Mouse (Mus musculus): ENCODE data around the gene Adgrf1. TPM values are rescaled to one million over a fixed set of nuclear protein-coding genes. Genes with fewer than 3 reads are reported as not detected.

Gene Adgrf1
- polyA plus RNA-seq, 1 experiment: 0.06 TPM

DNA sequence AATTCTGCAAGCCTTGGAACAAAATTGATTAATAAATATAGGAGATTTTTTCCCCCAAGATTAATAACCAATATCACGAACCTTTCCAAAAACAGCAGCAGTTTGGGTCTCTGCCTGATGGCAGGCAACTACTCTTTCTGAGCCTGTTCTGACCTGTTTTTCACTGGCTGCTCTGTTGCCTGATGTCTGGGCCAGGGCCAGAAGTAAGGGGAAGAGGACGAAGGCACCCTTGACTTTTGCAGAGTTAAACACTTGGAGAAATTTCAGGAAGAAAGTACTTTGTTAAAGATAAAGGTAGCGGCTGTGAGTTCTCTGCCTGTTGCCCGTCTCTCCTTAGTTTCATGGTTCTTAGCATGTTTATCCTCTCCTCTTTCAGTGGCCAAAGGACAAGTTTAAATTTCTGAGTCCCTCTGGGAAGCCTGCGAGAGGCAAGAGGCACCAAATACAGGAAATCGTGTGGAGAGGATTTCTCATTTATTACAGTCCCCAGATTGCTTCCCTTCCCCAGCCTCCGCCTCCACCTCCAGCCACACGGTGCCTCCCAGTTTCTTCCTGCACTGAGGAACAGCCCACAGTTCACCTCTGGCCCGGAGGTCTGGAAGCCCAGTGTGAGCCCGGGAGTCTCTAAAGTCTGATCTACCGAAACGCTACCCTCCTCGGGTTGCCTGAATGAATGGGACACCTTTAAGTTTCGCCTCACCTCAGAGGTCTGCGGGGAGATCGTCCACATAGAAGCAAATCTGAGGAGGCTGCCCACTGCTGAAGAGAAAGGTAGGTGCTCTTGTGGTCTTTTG, 89.9 kb downstream of the Adgrf1 start, which contains the start of gene Adgrf5:
Adgrf5 (plus strand) TSS at position 626 of the 794 bp plus-strand sequence.
- no peak for DNase-seq (ENCODE audit: extremely low spot score in 1 of 2, low spot score in 1 of 2)

DNA sequence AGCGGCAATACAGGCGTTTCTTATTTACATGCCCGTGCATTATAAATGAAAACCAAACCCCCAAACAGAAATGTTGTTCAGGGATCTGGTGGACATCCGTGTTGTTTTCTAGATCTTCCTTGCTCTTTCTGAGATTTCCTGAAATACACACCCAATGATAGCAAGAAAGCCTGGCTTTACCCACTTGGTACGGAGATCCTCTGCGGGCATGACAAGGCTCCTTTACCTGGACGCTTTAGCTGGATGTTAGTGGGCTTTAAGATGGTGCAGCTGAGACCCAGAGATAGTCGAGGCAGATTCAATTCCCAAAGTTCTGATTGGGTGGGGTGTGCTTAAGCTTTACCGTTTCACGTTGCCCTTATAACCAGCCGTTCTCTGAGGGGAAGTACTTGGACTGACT, 90.9 kb downstream of the Adgrf1 start:
- no peak for DNase-seq (ENCODE audit: extremely low spot score in 1 of 2, low spot score in 1 of 2)

DNA sequence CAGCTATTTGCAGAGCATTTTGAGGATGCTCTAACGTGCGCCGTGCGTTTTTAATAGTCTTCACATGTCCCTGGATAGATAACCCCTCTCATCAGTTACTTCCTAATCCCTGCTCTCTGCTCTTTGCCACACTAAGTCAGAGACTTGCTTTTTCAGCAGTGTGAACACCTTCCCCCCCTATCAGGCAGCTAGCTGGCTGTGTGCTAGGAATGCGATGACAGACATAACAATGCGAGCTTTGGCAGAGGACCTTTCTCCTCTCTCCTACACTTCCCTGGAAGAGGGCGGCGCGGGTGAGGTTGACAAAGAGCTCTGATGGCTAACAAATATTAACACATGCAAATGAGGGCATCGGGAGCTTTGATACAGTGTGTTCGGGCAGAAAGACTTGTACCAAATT, 92.2 kb downstream of the Adgrf1 start:
- no peak for DNase-seq (ENCODE audit: extremely low spot score in 1 of 2, low spot score in 1 of 2)

DNA sequence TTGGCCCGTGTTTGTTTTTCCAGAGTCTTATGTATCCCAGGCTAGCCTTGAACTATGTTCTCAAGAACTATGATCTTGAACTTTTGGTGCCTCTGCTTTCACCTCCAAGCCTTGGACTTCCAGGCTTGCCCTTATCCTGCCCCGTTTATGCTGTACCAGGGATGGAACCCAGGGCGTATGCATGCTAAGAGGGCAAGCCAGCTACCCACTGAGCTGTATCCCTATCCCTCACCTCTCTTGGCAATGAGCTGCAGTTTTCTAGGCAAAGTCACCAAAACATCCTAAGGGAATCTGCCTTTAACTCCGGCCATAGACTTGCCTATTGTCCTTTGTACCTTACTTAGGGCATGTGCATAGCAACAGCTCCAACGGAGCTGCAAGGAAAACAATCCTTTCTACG, 92.8 kb downstream of the Adgrf1 start:
- DNase-seq (ENCODE audit: extremely low spot score in 1 of 2, low spot score in 1 of 2): no peak

DNA sequence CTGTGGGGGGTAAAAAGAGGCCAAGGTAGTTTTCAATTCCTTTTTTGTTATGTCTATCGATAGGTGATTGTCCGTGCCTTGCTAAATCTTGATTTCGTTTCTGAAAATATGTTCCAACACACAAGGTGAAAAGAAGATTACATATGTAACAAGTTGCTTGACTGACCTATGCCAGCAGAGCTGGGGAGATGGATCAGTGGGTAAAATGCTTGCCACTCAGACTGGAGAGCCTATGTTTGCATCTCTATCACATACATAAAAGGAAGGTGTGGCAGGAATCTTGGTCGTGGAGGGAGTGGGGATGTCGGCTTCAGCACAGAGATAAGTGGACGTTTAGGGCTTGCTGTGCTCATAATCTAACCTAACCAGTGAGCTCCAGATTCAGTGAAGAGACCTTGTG, 93.8 kb downstream of the Adgrf1 start:
- no peak for DNase-seq (ENCODE audit: extremely low spot score in 1 of 2, low spot score in 1 of 2)

DNA sequence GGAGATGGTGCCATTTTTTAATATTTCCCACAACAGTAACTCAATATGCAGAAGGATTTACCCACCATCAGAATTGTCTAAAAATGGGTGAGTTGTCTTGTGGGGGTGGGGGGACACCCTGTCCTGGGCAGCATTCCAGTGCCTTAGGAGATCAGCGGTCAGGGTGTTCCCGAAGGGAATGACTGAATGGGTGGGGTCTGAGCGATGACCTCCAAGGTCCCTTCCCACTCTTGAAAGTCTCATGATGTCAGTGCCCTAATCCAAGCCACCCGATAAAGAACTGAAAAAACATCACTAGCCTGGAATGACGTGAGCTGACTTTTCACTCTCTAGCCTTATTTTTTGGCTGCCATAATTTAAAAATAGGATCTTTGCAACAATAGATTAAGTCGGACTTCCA, 95.2 kb downstream of the Adgrf1 start:
- no peak for DNase-seq (ENCODE audit: extremely low spot score in 1 of 2, low spot score in 1 of 2)

DNA sequence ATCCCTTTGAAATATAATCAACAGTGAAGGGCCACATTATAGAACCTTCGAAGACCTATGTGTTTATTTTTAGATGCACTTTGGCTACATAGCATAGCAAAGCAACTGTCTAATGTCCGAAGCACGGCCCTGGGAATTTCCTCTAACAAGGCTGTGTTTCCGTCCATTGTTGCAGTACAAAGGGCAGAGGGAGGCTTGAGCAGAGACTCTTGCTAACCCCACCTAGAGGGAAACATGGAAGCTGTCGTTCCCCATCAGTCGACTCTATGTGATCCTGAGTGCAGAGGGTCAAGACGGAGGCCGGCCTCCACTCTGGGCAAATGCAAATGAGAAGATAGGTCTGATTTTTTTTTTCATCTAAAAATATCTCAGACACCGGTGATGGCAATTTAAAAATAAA, 96.4 kb downstream of the Adgrf1 start:
- no peak for DNase-seq (ENCODE audit: extremely low spot score in 1 of 2, low spot score in 1 of 2)

DNA sequence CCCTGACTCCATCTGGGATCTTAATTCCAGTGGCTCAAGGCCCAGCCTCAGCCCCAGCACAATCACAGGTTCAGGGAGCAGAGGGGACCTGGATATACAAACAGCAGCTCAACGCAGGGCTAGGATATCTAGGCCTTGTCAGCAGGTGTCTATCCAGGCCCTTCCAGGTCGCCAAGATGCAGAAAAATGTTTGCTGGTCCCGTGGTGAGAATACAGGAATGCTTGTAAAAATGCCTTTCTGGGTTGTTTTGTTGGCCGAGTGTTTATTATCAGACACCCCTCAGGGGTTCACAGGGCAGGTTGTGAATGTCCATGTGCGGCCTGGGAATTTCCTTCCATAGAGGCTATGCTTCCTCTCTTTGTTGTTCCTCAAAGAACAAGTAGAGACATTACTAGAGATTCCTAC, 98.0 kb downstream of the Adgrf1 start:
- no peak for DNase-seq (ENCODE audit: extremely low spot score in 1 of 2, low spot score in 1 of 2)

DNA sequence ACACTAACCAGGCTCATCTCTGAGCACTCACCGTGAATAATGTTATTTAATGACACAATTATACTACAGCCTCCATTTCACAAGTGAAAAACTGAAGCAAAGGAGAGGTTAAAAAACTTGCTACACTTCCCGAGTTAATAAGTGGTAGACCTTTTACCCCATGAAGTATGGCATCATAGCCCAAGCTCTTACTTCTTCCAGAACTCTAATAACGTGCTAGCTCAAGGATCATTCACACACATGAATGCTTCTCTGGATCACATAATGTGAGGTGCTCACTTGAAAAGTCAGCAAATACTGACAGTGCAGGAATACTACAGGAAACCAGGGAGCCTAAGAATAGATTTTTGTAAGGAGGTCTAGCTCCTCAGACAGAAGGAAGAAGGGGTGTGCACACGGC, 102.5 kb downstream of the Adgrf1 start:
- DNase-seq (ENCODE audit: extremely low spot score in 1 of 2, low spot score in 1 of 2): no peak

DNA sequence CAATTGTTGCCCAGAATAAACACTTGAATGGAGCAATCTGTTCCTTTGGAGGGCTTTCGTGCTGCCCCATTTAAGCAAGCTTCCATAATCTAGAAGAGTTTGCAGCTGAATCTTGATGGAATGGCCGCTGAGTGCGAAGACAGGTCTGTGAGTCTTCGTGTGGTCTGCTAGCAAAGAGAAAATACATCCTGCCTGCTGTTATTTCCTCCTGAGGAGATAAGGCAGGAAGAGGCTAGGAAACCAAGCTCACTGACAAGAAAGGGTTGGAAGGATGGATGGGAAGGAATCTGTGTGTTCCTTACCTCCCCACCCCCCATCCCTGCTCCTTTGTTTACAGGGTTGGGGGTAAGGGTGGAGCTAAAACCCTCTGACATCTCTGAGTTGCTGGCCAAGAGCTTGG, 103.9 kb downstream of the Adgrf1 start:
- no peak for DNase-seq (ENCODE audit: extremely low spot score in 1 of 2, low spot score in 1 of 2)

Other genes starting within 250 kb of the Adgrf1 start
- 19.3 and 22.0 TPM in 2 replicates for gene Adgrf5, start 90.1 kb downstream of the Adgrf1 start, polyA plus RNA-seq (2012; rRNA removed)
- 0.06 and 0.08 TPM in 2 replicates for gene Mep1a, start 232.5 kb downstream of the Adgrf1 start, polyA plus RNA-seq (2012; rRNA removed)

Data from frontal cortex, adult 2 months (tissue).